Mouse (Mus musculus) G1E-ER4 (cell line): ENCODE measurements around the gene Prdm16. TPM values are rescaled to one million over a fixed set of nuclear protein-coding genes. Genes with fewer than 3 reads are reported as not detected.

ENCODE experiments used
- GATA1 ChIP-seq: IDR thresholded peaks from one replicate; pipeline ENCODE4 v1.8.0; 2012; ENCODE audit warnings: low read length, inconsistent platforms
- polyA plus RNA-seq: library from polyadenylated mRNA; stranded (reverse); fragments of >175 nt; gene quantifications from 2 replicates; pipeline ENCODE4 v1.2.3, GENCODE M21; 2012

Prdm16 gene
- polyA plus RNA-seq, 1 experiment: not detected

DNA sequence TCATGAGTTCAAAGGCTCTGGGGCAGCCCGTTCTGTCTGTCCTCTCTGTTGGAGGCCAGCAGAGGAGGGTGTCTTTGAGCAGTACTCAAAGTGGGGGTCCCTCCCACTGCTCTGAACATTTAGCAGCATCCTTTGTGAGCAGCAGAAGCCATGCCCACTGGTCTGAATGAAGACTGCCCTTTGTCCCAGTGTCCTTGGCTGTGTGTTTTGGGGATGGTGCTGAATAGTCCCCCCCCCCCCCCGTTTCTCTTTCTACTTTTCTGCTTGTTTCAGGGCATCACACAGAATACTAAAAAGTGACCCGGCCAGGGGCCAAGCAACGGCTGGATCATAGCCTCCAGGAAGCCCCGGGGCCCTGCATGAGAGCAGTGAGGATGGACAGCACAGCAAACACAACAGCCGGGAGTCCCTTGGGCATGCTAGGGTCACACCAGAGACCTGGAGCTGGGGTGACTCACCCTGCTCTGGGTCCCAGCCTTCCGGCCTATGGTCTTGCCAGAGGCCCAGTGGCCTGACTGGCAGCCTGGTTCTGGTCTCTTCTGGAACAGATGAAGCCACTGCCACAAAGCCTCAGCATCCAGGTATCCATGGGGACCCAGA lies 242.4 kb downstream of the Prdm16 start:
- no peak for TF ChIP-seq GATA1

DNA sequence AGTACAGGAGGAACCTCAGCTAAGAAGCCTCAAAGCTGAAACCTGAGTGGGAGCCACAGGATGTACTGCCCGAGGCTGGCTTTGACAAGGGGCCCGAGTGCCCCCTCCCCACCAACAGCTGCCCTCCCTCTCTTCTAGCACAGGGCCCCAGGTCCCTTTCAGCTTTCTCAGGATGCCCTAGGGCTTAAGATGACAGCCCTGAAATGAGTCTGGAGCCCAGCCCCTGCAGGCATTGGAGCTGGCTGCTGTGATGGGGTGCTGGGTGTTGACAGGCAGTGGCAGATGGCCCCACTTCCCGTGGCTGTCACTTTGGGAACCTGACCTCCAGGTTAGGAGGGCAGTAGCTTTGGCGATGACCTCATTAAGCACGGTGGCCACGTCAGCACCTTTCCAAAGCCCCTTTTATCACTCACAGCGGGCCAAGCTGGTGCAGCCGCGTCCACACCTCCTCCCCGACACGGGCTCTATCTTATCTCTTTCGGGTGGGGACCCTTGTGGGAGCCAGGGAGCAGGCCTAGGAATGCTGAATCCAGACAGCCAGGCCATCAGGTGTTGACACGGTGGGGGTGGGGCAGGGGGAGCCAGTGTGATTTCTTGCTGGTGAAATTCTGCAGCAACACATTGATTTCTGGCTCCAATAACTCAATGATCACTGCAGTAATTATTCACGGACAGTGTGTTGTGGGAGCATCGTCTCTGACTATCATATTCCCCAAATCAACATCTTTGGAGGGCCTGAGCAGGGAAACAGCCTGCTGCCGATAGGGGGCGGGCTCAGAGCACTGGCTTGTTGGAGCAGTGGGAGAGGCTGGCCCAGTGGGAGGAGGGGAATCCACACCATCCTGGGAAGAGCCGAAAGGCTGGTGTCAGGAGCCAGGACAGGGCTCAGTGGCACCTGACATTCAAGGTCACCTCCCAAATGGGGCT lies 243.2 kb downstream of the Prdm16 start:
- TF ChIP-seq GATA1: no peak

DNA sequence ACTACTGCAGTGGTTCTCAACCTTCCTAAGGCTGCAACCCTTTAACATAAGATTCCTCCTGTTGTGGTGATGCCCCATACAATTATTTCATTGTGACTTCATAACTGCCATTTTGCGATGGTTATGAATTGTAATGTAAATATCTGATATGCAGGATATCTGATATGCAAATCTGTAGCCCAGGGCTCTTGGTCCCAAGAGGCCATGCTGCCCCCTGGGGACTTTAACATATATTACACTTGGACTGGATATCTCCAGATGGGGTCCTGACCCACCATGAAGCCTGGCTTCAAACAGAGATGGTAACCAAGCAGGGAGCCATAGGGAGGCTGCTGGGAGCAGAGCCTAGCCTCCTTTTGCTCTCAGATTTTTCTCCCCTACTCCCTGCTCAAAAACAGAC lies 244.0 kb downstream of the Prdm16 start:
- no peak for TF ChIP-seq GATA1

DNA sequence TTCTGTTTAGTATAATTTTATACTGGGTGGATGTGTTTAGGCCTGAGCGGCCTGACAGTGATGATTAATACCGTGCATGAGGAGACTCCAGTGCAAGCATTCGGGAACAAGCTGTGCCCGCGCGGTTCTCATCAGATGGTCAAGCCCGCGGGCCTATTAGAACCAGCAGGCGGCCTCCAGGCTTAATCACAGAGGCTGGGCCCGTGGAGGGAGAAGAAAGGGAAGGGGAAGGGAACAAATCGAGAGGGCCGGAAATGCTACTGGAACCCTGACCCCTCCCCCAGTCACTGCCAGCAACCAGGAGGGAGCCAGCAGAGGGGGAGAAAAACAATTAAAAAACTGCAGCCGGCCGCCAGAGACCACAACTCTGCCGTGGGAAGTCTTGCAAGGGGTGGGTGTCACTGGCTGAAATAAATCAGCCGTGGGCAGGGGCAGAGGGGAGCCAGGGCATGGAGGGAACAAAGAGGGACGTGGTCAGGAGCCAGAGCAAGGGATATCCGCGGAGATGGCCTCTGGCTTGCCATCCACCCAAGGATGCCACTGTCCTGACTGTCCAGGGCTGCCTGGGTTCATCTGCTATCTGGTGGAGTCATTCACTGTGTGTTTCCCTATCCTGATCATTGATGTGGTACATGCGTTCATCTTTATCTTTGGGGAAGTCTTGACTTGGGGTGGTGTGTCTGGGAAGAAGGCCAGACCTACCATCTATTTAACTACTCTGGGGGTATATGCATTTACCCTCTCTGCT lies 246.2 kb downstream of the Prdm16 start:
- TF ChIP-seq GATA1: no peak

DNA sequence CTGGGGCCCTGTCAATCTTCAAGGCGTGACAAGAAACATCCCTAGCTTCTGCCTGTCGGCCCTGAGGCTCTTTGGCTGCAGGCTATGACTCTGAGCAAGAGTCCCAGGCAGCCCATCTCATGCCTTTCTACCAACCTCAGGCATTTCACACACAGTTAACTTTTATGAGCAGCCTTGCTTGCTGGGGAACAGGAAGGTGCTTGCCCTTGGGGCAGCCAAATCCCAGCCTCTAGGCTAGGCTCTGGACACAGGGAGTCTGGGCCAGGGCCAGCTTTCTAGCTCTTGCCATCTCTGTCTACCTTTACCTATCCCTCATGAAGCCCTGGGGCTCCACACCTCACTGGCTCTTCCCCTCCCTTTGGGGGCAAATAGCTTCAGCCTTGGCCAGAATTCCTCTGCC lies 247.0 kb downstream of the Prdm16 start:
- TF ChIP-seq GATA1: no peak

DNA sequence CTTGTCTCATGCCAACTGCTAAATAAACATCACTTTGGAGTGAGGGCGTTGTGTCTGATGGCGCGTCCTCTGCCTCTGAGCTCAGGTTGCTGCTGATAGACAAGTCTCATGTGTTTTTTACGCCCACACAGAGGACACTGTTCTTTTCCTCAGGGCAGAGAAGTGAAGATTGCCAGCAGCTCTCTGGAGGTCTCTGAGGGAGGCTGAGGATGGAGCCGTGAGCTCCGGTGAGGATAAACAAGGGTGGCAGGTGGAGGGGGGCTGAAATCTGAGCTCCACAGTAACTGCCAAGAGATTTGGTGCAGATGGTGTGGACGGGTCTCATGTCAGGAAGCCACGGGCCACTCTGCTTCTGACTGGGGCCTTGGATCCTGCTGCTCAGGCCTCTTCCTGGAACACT lies 249.9 kb downstream of the Prdm16 start:
- TF ChIP-seq GATA1: no peak

DNA sequence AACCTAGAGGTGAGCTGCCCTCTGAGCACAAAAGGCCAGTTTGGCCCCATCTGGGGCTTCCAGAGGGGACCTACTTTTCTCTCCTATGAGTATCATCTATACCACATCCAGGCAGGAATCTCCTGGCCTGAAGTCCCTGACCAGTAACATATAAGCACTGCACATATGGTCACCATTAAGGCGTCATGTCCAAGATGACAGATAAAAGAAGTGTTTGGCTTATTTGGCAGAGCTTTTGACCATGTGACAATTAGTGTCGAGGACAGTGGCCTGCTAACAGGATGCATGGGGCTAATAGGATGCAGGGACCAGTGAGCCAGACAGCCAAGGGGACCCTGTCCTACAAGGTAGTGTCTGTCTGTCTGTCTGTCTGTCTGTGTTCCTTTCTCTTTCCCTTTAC lies 250.8 kb downstream of the Prdm16 start:
- TF ChIP-seq GATA1: no peak

DNA sequence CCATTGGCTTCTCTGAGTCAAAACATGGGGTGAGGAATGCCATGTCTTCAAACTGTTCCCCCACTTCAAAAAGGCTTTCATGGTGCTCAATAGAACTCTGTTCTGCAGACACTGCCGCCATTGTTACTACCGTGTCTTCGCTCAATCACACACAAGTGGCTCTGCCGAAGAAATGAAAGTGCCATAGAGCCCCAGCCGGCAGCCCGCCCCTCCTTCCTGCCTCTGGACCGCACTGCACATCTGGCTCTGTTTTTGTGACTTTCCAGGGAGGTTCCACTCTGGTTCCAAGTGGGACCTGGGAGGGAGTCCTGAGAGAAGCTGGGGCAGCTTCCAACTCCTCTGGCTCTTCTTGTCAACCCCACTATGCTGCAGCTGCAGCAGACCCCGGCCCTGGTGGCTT lies 251.5 kb downstream of the Prdm16 start:
- TF ChIP-seq GATA1: no peak

DNA sequence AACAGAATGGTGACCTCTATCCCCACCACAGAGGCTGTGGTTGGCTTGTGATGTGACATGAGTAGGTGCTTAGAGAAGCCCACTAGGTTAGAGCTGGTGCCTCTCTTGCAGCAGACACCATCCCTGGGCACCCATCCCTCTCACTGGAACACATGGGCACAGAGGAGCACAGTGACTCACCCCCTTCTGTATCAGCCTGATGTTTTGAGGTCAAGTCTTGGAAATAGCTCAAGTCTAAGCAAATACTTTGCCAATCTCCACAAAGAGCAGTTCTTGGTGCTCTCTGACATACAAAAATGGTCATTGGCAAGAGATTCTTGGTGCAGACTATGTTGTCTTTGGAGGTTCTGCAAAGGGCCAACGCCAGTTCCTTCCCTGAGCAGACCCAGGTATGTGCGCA lies 257.8 kb downstream of the Prdm16 start:
- TF ChIP-seq GATA1: no peak

DNA sequence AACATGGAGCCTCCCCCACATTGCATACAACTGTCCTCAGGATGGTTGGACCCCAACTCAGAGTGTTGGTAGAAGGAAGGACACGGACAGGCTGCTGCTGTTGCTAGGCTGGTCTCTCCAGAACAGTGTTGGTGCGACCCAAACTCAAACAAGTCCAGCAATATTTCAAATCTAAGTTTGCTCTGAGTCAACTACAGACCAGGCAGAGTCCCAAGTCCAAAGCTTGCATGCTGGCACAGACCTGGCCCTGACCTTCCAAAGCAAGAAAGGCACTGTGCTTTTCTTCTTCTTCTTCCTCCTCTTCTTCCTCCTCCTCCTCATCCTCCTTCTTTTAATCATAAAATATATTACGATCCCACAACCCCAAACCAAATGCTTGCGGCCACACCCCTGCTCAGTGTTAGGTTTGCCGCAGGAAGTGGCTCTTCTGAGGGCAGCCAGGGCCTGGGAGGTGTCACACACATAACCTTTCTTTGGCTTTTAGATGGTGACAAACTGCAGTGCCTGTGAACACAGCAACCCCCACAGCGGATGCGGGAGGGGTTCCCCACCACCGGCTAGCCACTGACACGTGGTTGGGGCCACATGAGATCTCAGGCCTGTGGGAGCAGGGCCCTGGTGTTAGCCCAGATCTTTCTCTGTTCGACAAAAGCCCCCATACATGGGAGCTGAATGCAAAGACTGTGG lies 260.6 kb downstream of the Prdm16 start:
- no peak for TF ChIP-seq GATA1

DNA sequence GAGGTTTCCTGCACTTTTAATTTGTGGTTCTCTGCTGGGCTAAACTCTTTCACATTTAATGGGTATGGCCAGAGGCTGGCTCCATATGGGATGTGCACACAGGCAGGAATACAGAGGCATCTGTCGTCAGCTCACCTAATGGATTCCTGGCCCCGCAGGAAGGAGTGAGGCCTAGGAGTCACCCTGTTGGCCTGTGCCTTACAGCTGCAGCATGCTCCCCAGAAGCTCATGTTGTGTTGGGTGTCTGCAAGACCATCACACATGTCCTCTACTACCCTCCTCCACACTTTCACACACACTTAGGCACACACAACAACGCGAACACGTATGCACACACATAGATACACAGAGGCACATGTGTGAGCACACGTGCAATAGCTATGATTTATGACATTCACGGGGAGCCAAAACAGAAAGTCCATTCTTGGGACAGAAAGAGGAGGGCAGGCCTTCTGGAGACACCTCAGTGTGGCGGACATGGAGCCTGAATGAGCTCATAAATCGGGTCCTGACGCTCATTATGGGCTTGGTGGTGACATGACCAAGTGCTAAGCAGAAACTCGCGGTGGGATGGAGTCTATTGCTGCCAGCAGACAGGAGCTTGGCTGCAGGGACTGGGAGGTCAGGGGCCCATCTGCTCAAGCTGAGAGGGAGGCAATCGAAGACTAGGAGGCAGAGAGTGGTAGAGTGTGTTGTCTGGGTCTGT lies 265.0 kb downstream of the Prdm16 start:
- no peak for TF ChIP-seq GATA1

DNA sequence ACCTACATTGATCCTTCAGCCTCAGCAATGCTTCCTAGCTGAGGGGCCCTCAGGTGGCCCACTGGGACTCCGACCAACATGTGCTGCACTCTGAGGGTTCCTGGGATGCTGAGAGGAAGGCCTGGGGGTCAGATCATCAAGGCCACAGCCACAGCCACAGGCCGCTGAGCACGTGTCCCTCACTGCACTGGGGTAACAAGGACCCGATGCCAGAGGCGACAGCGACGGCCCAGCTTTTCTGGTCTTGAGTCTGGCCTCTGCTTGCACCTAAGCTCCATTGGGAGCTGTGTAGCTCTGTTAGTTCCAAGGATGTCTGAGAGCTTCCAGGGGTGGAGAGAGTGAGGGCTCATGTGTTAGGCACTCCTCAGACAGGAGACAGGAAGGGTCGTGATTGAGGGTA lies 265.8 kb downstream of the Prdm16 start:
- no peak for TF ChIP-seq GATA1

DNA sequence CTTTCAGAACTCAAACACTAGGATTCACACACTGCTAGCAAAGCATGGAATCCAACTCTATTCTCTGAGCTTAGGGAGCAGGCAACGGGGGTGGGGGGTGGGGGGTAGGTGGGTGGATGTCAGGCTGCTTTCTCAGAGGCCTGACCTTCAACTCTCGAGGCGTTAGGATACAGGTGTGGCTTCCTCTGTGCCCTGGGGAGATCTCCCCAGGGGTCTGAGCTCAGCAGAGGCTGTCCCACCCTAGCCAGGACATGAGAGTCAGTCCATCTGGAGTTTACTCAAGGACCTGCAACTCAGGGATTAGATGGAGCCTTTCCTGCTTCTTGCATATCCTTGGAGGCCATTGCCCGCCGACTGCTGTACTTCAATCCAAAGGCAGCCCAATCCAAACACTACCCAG lies 267.6 kb downstream of the Prdm16 start:
- TF ChIP-seq GATA1: no peak

DNA sequence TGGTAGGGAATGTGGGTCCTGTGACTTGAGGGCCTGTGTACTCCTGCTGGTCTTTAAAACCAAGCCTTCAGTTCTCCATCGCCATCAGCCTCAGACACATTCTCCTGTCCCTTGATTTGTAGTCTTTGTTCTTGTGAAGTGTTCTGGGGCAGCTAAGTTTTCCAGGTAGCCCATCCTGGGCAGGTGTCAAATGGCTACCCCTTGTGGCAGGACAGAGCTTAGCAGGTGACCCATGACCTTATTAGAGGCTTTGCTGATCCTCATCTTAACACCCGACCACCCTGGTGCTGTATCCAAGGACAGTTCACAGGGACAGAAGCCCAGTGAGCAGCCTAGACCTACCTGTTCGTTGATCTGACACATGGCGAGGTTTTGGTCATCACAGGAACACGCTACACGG lies 269.8 kb downstream of the Prdm16 start:
- TF ChIP-seq GATA1: no peak

DNA sequence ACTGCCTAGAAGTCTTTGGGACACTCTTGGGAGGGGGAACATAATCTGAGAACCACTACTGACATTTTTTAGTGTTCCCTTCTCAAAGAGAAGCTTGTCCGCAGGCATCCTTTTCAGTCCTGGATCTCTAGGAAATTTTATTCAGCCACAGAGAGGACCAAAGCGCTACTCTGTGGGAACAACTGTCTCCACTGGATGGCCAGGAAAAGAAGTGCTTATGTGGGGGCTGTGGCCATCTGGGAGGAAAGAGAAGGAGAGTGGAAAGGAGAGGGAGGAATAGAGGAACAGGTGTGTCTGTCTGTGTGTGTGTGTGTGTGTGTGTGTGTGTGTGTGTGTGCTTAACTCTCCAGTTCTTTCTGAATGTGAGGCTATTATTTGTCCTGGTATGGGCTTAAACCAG lies 271.9 kb downstream of the Prdm16 start:
- no peak for TF ChIP-seq GATA1
